Mouse (Mus musculus) myocyte (in vitro differentiated cells): ENCODE measurements at regions not wholly inside any gene's neighbourhood (a gene's known extent, or its start where the extent isn't known, plus 50 kb on each side); places are given as distances from the start of the nearest gene placed in this dataset.

Experiments used
- H3K27me3 ChIP-seq: one replicate; pipeline ENCODE4 v1.6.1; 2011; ENCODE audit not compliant: control insufficient read depth, insufficient read depth, insufficient read length
- H3K36me3 ChIP-seq: one replicate; pipeline ENCODE4 v1.6.1; 2011; ENCODE audit not compliant: control insufficient read depth, insufficient read depth
- H3K4me2 ChIP-seq: one replicate; pipeline ENCODE4 v1.6.1; 2011; ENCODE audit warnings: low read depth, control low read depth
- H3K4me3 ChIP-seq: one replicate; pipeline ENCODE4 v1.5.1; 2011; ENCODE audit warnings: mild to moderate bottlenecking, control low read depth, moderate library complexity
- H3K79me2 ChIP-seq: one replicate; pipeline ENCODE4 v1.6.1; 2011; ENCODE audit not compliant: control insufficient read depth, insufficient read depth
- H3ac ChIP-seq: one replicate; pipeline ENCODE4 v1.6.1; 2011; ENCODE audit not compliant: control insufficient read depth, insufficient read length
- CEBPB ChIP-seq: IDR thresholded peaks from 2 replicates; pipeline ENCODE4 v1.6.1; 2011; ENCODE audit warnings: mild to moderate bottlenecking, moderate library complexity; ENCODE audit not compliant: poor library complexity, insufficient read depth, severe bottlenecking
- E2F4 ChIP-seq: IDR thresholded peaks from one replicate; pipeline ENCODE4 v1.6.1; 2011; ENCODE audit warnings: mild to moderate bottlenecking, control low read depth, moderate library complexity; ENCODE audit not compliant: insufficient read depth
- MAX ChIP-seq: IDR thresholded peaks from one replicate; pipeline ENCODE4 v1.6.1; 2011; ENCODE audit warnings: low read depth, mild to moderate bottlenecking, control low read depth
- MYOD1 ChIP-seq, 3 experiments: IDR thresholded peaks; one replicate each; pipeline ENCODE4 v1.6.1; 2011; ENCODE audit warnings: control low read depth in 2 of 3, low read depth in 2 of 3, mild to moderate bottlenecking in 2 of 3, moderate library complexity in 1 of 3; ENCODE audit not compliant: insufficient read length in 2 of 3, control insufficient read depth in 1 of 3
- MYOG ChIP-seq, 3 experiments: IDR thresholded peaks; one replicate each; pipeline ENCODE4 v1.6.1; 2011; ENCODE audit warnings: control low read depth in 2 of 3, low read depth in 2 of 3, mild to moderate bottlenecking in 2 of 3; ENCODE audit not compliant: insufficient read length in 2 of 3, control insufficient read depth in 1 of 3, insufficient read depth in 1 of 3
- POLR2A ChIP-seq: IDR thresholded peaks from one replicate; pipeline ENCODE4 v1.6.1; 2011; ENCODE audit warnings: low read depth, mild to moderate bottlenecking, control low read depth, moderate library complexity; ENCODE audit not compliant: insufficient read length
- POLR2AphosphoS2 ChIP-seq: IDR thresholded peaks from one replicate; pipeline ENCODE4 v1.6.1; 2011; ENCODE audit warnings: low read depth, control low read depth; ENCODE audit not compliant: insufficient read length
- REST ChIP-seq: IDR thresholded peaks from one replicate; pipeline ENCODE4 v1.6.1; 2011; ENCODE audit warnings: mild to moderate bottlenecking, control low read depth, moderate library complexity; ENCODE audit not compliant: insufficient read depth, insufficient read length
- SRF ChIP-seq: IDR thresholded peaks from one replicate; pipeline ENCODE4 v1.6.1; 2011; ENCODE audit warnings: low read depth; ENCODE audit not compliant: control insufficient read depth, insufficient read length
- TCF12 ChIP-seq: IDR thresholded peaks from one replicate; pipeline ENCODE4 v1.6.1; 2011; ENCODE audit warnings: mild to moderate bottlenecking, control low read depth; ENCODE audit not compliant: poor library complexity, insufficient read depth, severe bottlenecking
- TCF3 ChIP-seq: IDR thresholded peaks from one replicate; pipeline ENCODE4 v1.6.1; 2011; ENCODE audit warnings: low read depth, control low read depth; ENCODE audit not compliant: insufficient read length
- USF1 ChIP-seq: IDR thresholded peaks from one replicate; pipeline ENCODE4 v1.6.1; 2011; ENCODE audit warnings: low read depth, mild to moderate bottlenecking, control low read depth, moderate library complexity

DNA sequence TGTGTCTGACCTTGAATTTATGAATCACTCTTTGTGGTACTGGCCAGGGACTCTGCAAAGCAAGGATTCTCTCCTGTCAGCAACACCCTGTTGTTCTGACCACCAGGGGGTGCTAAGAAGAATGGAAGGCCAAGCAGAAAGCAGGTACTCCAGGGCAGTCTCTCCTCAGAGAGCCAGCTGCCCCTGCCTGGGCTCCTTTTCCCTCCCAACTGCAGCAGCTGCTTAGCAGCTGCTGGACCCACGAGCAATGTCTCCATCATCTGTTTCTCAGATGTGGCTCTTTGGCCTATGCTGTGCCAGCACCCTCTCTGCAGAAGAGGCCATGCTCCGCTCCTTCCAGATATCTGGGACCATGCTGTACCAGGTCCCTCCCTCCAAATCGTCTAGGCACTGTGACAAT lies 124.9 kb downstream of the Abhd5 start:
- H3K27me3 ChIP-seq, result peaks cover 15% of the 10 kb centered on the region
- no peak overlapping the region for H3K4me2 ChIP-seq
- no peak overlapping the region for H3ac ChIP-seq
- no peak for TF ChIP-seq MYOD1 (IDR thresholded peaks at IDR 0.05; ENCODE audit: control insufficient read depth in 1 of 3, insufficient read length in 2 of 3, low read depth in 2 of 3)
- peak in 1 of 3 experiments; percentile 11 for TF ChIP-seq MYOG (IDR thresholded peaks at IDR 0.05; ENCODE audit: control insufficient read depth in 1 of 3, insufficient read depth in 1 of 3, insufficient read length in 2 of 3, low read depth in 2 of 3)
- TF ChIP-seq SRF, result no peak
- no peak for TF ChIP-seq TCF12
- no peak for TF ChIP-seq TCF3
- TF ChIP-seq POLR2AphosphoS2, result no peak
- no peak for TF ChIP-seq REST
- TF ChIP-seq USF1, result no peak
- no peaks in the 10 kb centered on the region for H3K79me2 ChIP-seq
- H3K4me3 ChIP-seq, result no peak overlapping the region
- no peaks in the 10 kb centered on the region for H3K36me3 ChIP-seq

- no peak overlapping the region for H3ac ChIP-seq
- H3K79me2 ChIP-seq, result no peaks in the 10 kb centered on the region
- H3K36me3 ChIP-seq, result no peaks in the 10 kb centered on the region
- H3K4me3 ChIP-seq, result no peak overlapping the region
- H3K27me3 ChIP-seq, result peaks cover 33% of the 10 kb centered on the region
- H3K4me2 ChIP-seq, result no peak overlapping the region
- TF ChIP-seq MYOG (IDR thresholded peaks at IDR 0.05; ENCODE audit: control insufficient read depth in 1 of 3, insufficient read depth in 1 of 3, insufficient read length in 2 of 3, low read depth in 2 of 3) (no peak), POLR2A (no peak), MYOD1 (IDR thresholded peaks at IDR 0.05; ENCODE audit: control insufficient read depth in 1 of 3, insufficient read length in 2 of 3, low read depth in 2 of 3) (no peak), TCF3 (no peak), MAX (no peak), REST (no peak), TCF12 (no peak), POLR2AphosphoS2 (no peak), E2F4 (no peak), CEBPB (no peak), SRF (no peak), USF1 (no peak)
Observed at GRCm38 (mm10) chr9:122487001-122487400, 135.6 kb downstream of the Abhd5 start.

GRCm38 (mm10) chr9:122494691-122495090 lies 143.3 kb downstream of the Abhd5 start:
- Histone ChIP-seq H3K4me2 (no peak overlapping the region), H3K79me2 (no peaks in the 10 kb centered on the region)
- TF ChIP-seq POLR2A (no peak), POLR2AphosphoS2 (no peak), USF1 (no peak), SRF (no peak), E2F4 (no peak), TCF12 (no peak), REST (no peak)

GRCm38 (mm10) chr9:122496482-122496985 lies 145.1 kb downstream of the Abhd5 start:
- Histone ChIP-seq H3K4me3 (no peak overlapping the region), H3K36me3 (no peaks in the 10 kb centered on the region), H3K79me2 (no peaks in the 10 kb centered on the region), H3K4me2 (no peak overlapping the region), H3ac (no peak overlapping the region), H3K27me3 (peaks cover 32% of the 10 kb centered on the region)
- TF ChIP-seq MYOG (IDR thresholded peaks at IDR 0.05; ENCODE audit: control insufficient read depth in 1 of 3, insufficient read depth in 1 of 3, insufficient read length in 2 of 3, low read depth in 2 of 3) (no peak), MAX (no peak), TCF3 (no peak), USF1 (no peak), SRF (no peak), REST (no peak), CEBPB (no peak), TCF12 (no peak), POLR2A (no peak), POLR2AphosphoS2 (no peak), E2F4 (no peak), MYOD1 (IDR thresholded peaks at IDR 0.05; ENCODE audit: control insufficient read depth in 1 of 3, insufficient read length in 2 of 3, low read depth in 2 of 3) (no peak)

More at GRCm38 (mm10) chr9:122494691-122495090, 143.3 kb downstream of the Abhd5 start:
- peaks cover 31% of the 10 kb centered on the region for H3K27me3 ChIP-seq
- no peak overlapping the region for H3ac ChIP-seq
- no peaks in the 10 kb centered on the region for H3K36me3 ChIP-seq
- no peak overlapping the region for H3K4me3 ChIP-seq

DNA sequence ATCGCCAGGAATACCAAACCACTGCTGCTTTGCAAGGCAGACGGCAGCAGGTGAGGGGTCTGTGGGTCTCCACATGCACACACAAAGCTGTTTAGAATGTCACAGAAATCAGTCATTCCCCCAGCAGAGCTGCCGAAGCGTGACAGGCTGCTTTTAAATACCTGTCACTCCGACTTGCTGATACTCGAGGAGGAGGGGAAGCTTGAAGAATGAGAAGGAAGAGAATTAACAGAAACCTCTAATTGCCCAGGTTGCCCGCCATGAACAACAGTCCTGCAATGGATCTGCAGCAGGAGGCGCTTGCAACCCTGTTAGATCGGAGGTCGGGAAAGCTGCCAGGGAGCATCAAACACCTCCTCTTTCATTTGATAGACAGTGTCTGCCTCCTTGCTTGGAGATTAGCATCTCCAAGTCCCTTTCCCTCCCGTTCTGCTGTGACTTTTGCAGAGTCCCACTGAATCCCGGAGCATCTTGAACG lies 150.5 kb downstream of the Abhd5 start:
- Histone ChIP-seq H3K36me3 (no peaks in the 10 kb centered on the region), H3K4me2 (no peak overlapping the region), H3K27me3 (peaks cover 64% of the 10 kb centered on the region), H3ac (no peak overlapping the region), H3K4me3 (no peak overlapping the region), H3K79me2 (no peaks in the 10 kb centered on the region)
- TF ChIP-seq CEBPB (no peak), POLR2A (no peak), TCF12 (no peak), TCF3 (no peak), REST (no peak), SRF (no peak), MYOG (IDR thresholded peaks at IDR 0.05; ENCODE audit: control insufficient read depth in 1 of 3, insufficient read depth in 1 of 3, insufficient read length in 2 of 3, low read depth in 2 of 3) (no peak), USF1 (no peak), POLR2AphosphoS2 (no peak), E2F4 (no peak), MAX (no peak), MYOD1 (IDR thresholded peaks at IDR 0.05; ENCODE audit: control insufficient read depth in 1 of 3, insufficient read length in 2 of 3, low read depth in 2 of 3) (no peak)
